Mouse (Mus musculus): ENCODE measurements around the gene Dgkq.

- no peak for TF ChIP-seq CTCF (IDR thresholded peaks at IDR 0.05 in 2 of 3, conservative IDR thresholded peaks at IDR 0.05 in 1 of 3; ENCODE audit: control insufficient read depth in 1 of 3, insufficient read depth in 1 of 3, low read depth in 2 of 3, low read length in 3 of 3, poor library complexity in 1 of 3, severe bottlenecking in 1 of 3)
- no peak for TF ChIP-seq ETS1 (IDR thresholded peaks at IDR 0.05; ENCODE audit: low read depth, low read length)
- no peak for TF ChIP-seq ZMIZ1 (IDR thresholded peaks at IDR 0.05; ENCODE audit: low read depth, low read length)
- no peak for TF ChIP-seq POLR2AphosphoS5 (IDR thresholded peaks at IDR 0.05; ENCODE audit: borderline replicate concordance, low read depth, low read length)
- no peak for TF ChIP-seq MAX (IDR thresholded peaks at IDR 0.05; ENCODE audit: low read length)
- no peak for TF ChIP-seq POLR2A (IDR thresholded peaks at IDR 0.05; ENCODE audit: control insufficient read depth in 1 of 2, insufficient read depth in 1 of 2, low read depth in 1 of 2, low read length in 2 of 2, poor library complexity in 1 of 2)
Measured at GRCm38 (mm10) chr5:108657406-108657805, 12.1 kb downstream of the Dgkq start.

Measured in MEL (cell line).